Mouse (Mus musculus): ENCODE measurements around the gene Nrg4. TPM values are rescaled to one million over a fixed set of nuclear protein-coding genes. Genes with fewer than 3 reads are reported as not detected.
"Not testable (repeated sequence)": the region's sequence is repeated elsewhere in the genome, so short reads cannot be mapped to it uniquely, and the experiment has no call there.

The Nrg4 gene
- polyA plus RNA-seq, 1 experiment from 2014 or later = 1.8 TPM

GRCm38 (mm10) chr9:55245057-55245750, 81.4 kb downstream of the Nrg4 start:
- not testable (repeated sequence) for H3K4me3 ChIP-seq; H3K9ac ChIP-seq (replicated peaks); H3K9me3 ChIP-seq; H3K4me2 ChIP-seq (replicated peaks); H3K27ac ChIP-seq (replicated peaks); ATAC-seq (replicated peaks); H3K27me3 ChIP-seq; H3K36me3 ChIP-seq; H3K4me1 ChIP-seq
- 93% methylated on average over 1 of the region's 1 CpGs for WGBS

GRCm38 (mm10) chr9:55244079-55244478, 82.6 kb downstream of the Nrg4 start:
- H3K9me3 ChIP-seq = no peaks in the 10 kb centered on the region
- H3K27ac ChIP-seq (replicated peaks) = no peak overlapping the region
- ATAC-seq (replicated peaks) = no peak
- H3K36me3 ChIP-seq = no peaks in the 10 kb centered on the region
- no peak overlapping the region for H3K9ac ChIP-seq (replicated peaks)
- no peaks in the 10 kb centered on the region for H3K4me1 ChIP-seq
- H3K27me3 ChIP-seq = no peaks in the 10 kb centered on the region
- no peak overlapping the region for H3K4me3 ChIP-seq
- WGBS = 78% methylated on average over 3 of the region's 3 CpGs
- H3K4me2 ChIP-seq (replicated peaks) = no peak overlapping the region

DNA sequence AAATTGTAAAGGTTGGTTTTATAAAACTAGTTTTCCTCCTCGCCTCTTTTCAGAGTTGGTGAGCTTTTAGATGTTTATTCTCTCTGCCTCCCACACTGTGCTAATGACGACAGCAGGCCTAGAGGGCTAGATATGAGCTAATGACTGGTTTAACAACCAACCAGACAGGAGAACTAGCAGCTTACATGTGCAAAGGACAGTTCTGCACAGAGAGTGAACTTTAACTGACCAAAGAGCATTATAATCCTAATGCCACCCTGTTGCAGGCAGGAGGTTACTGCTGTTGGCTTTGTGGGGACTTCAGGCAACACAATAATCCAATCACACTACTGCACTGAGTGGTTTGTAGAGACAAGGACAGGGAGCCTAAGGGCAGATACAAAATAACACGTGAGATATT, 83.4 kb downstream of the Nrg4 start:
- Histone ChIP-seq H3K4me3 (no peak overlapping the region), H3K9me3 (no peaks in the 10 kb centered on the region), H3K4me1 (no peaks in the 10 kb centered on the region), H3K27me3 (no peaks in the 10 kb centered on the region), H3K9ac (replicated peaks) (no peak overlapping the region), H3K27ac (replicated peaks) (no peak overlapping the region), H3K4me2 (replicated peaks) (no peak overlapping the region), H3K36me3 (no peaks in the 10 kb centered on the region)
- 78% methylated on average over 3 of the region's 3 CpGs for WGBS
- ATAC-seq (replicated peaks) = no peak

DNA sequence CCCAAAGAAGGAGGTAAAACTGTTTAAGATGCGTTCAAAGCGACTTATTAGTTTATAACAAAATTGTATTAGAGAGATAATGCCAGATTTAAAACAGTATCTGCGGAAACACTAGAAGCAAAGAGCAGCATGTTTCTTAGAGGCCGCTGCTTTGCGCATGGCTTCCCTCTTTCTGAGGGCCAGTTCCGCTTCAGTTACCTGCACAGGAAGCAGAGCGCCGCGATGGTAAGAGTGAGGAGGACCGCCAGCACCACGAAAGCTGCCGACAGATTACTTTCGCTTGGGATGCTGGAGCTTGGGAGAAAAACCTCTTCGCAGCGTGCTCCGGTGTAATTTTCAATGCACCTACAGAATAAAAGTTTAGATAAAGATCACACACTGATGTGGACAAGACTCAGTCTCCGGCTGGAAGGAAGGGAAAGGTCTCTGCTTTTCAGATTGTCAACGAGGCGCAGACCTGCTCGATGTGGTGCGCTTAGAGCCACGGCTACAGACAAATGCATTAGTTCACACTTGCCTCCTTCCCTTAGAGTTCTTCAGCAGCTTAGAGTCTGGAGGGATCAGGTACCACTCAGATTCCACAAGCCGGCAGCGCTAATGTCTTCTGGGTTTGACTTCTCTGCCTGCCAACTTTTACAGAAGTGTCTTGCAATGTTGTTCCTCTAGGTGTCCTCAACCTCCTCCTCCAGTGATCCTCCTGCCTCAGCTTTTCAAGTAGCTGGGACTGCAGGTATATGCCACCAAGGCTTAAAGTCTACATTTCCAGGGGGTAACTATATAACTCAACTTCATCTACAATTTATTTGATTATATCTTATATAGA, 84.6 kb downstream of the Nrg4 start:
- Histone ChIP-seq H3K27me3 (no peaks in the 10 kb centered on the region), H3K4me1 (no peaks in the 10 kb centered on the region), H3K27ac (replicated peaks) (no peak overlapping the region), H3K9ac (replicated peaks) (no peak overlapping the region), H3K4me3 (no peak overlapping the region), H3K9me3 (no peaks in the 10 kb centered on the region), H3K36me3 (no peaks in the 10 kb centered on the region), H3K4me2 (replicated peaks) (peak overlapping the region; percentile 30)
- 40% methylated on average over 24 of the region's 24 CpGs for WGBS
- ATAC-seq (replicated peaks) = no peak

GRCm38 (mm10) chr9:55240852-55241251, 85.8 kb downstream of the Nrg4 start:
- Histone ChIP-seq H3K4me1 (no peaks in the 10 kb centered on the region), H3K9me3 (no peaks in the 10 kb centered on the region), H3K4me2 (replicated peaks) (no peak overlapping the region), H3K9ac (replicated peaks) (no peak overlapping the region), H3K27me3 (no peaks in the 10 kb centered on the region), H3K4me3 (no peak overlapping the region), H3K27ac (replicated peaks) (no peak overlapping the region), H3K36me3 (no peaks in the 10 kb centered on the region)
- WGBS = 89% methylated on average over 5 of the region's 5 CpGs
- no peak for ATAC-seq (replicated peaks)

DNA sequence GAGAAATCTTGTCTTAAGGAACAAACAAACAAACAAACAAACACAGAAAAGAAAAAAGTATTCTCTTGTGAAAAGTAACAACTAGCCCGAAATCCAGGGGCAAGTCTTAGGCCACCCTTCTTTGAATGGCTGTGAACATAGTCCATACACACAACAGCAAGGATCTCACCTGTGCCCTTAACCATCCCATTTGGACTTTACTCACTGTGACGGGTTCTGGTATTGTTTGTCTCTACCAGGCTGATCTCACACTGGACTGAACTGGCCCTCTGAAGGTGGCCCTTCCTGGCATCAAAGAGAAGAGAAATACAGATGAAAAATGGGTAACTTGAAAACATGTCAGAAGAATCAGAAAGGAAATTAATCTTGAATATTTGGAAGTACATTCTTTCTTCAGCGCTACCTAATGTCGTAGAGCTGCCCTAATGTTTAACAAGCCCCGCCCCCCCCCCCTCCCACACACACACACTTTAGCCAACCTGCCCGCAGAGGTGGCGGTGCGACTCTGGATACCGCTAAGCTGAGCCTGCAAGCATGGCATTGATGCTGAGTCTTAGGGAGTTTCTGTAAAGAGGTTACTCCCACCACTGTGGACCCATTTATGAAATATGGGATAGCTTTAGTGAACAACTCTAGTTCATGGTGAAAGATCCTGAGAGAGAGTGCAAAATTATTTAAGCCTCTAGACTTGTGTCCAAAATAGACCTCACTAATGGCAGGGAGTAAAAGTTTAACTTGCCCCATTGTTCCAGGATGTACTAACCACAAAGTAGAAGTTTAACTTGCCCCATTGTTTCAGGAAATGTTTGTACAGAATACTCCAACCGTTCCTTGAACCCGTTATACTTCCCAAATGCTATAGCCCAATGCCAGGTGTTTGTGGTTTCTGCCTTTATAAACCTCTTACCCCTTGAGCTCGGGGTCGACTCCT, 90.1 kb downstream of the Nrg4 start:
- Histone ChIP-seq H3K4me3 (no peak overlapping the region), H3K4me1 (no peaks in the 10 kb centered on the region), H3K36me3 (no peaks in the 10 kb centered on the region), H3K4me2 (replicated peaks) (no peak overlapping the region), H3K27me3 (no peaks in the 10 kb centered on the region), H3K9ac (replicated peaks) (no peak overlapping the region), H3K27ac (replicated peaks) (no peak overlapping the region), H3K9me3 (no peaks in the 10 kb centered on the region)
- no peak for ATAC-seq (replicated peaks)
- WGBS = 76% methylated on average over 13 of the region's 13 CpGs

DNA sequence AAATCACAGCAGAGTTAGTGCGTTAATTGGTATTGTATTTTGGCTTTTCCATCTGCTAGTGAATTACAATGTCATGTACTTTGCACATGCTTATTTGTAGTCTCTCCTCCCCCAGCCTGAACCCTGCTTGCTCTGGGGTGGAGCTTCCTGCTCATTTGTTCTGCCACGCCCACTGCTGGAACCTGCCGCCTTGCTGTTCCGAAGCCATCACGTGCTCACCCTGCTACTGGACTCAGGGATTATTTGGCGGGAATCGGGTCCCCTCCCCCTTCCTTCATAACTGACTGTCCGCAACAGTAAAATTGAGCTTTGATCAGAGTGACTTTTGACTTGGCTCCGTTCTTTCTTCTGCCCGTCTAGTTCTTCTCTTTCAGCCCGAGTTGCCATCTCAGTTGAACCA, 93.6 kb downstream of the Nrg4 start:
- 74% methylated on average over 11 of the region's 11 CpGs for WGBS
- H3K36me3 ChIP-seq, H3K4me1 ChIP-seq: not testable (repeated sequence)

GRCm38 (mm10) chr9:55232586-55232985, 94.1 kb downstream of the Nrg4 start:
- no peaks in the 10 kb centered on the region for H3K4me1 ChIP-seq
- no peak for ATAC-seq (replicated peaks)
- WGBS = 92% methylated on average over 7 of the region's 7 CpGs

More for the DNA sequence above, 93.6 kb downstream of the Nrg4 start:
- not testable (repeated sequence) for H3K9ac ChIP-seq (replicated peaks); ATAC-seq (replicated peaks); H3K4me2 ChIP-seq (replicated peaks); H3K27ac ChIP-seq (replicated peaks); H3K4me3 ChIP-seq; H3K9me3 ChIP-seq; H3K27me3 ChIP-seq

DNA sequence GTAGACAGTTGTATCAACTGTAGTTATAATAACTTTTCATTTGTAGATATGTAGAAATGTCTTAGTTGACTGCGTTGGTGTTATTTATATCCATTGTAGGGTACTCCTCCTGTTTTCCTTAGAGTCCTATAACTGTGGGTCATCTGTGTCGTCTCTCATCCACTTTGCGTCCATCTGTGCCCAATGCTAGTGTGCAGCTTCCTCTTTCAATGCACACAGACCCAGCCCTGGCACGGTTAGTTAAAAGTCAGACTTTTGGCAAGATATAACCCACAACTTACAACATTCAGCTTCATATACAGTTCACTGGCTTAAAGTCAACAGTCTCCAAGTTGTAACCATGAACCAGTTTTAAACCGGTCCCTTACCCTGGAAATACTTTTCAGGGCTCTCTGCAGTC, 94.5 kb downstream of the Nrg4 start:
- no peaks in the 10 kb centered on the region for H3K27me3 ChIP-seq
- H3K4me3 ChIP-seq = no peak overlapping the region
- H3K36me3 ChIP-seq = no peaks in the 10 kb centered on the region
- no peak overlapping the region for H3K9ac ChIP-seq (replicated peaks)
- H3K27ac ChIP-seq (replicated peaks) = no peak overlapping the region
- no peaks in the 10 kb centered on the region for H3K9me3 ChIP-seq
- WGBS = 88% methylated on average over 5 of the region's 5 CpGs
- ATAC-seq (replicated peaks) = no peak
- no peaks in the 10 kb centered on the region for H3K4me1 ChIP-seq
- no peak overlapping the region for H3K4me2 ChIP-seq (replicated peaks)

More at GRCm38 (mm10) chr9:55232586-55232985, 94.1 kb downstream of the Nrg4 start:
- Histone ChIP-seq H3K4me3 (no peak overlapping the region), H3K9ac (replicated peaks) (no peak overlapping the region), H3K27me3 (no peaks in the 10 kb centered on the region), H3K9me3 (no peaks in the 10 kb centered on the region), H3K27ac (replicated peaks) (no peak overlapping the region), H3K4me2 (replicated peaks) (no peak overlapping the region), H3K36me3 (no peaks in the 10 kb centered on the region)

- ATAC-seq (replicated peaks) = no peak
- no peak overlapping the region for H3K4me3 ChIP-seq
- no peak overlapping the region for H3K9ac ChIP-seq (replicated peaks)
- no peak overlapping the region for H3K4me2 ChIP-seq (replicated peaks)
- no peaks in the 10 kb centered on the region for H3K4me1 ChIP-seq
- 71% methylated on average over 6 of the region's 6 CpGs for WGBS
- H3K27ac ChIP-seq (replicated peaks) = no peak overlapping the region
- H3K9me3 ChIP-seq = no peaks in the 10 kb centered on the region
- no peaks in the 10 kb centered on the region for H3K27me3 ChIP-seq
- H3K36me3 ChIP-seq = no peaks in the 10 kb centered on the region
Observed at GRCm38 (mm10) chr9:55231544-55231943, 95.1 kb downstream of the Nrg4 start.

DNA sequence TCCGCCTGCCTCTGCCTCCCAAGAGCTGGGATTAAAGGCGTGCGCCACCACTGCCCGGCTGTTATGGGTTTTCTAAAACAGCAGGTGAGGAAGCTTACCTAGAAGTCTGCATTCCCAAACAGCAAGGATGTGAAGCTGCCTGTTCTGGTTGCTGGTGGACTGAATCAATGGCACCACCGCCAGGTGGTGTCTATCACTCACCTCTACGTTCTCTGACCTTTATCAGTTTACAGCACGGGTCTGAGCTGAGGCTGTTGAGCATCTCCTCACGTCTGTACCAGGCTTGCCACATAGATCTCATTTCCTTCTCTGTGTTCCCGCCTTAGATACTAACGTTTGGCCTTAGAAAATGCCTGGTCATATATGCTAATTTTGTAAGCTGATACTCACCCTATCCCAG, 97.6 kb downstream of the Nrg4 start:
- Histone ChIP-seq H3K4me2 (replicated peaks) (no peak overlapping the region), H3K27ac (replicated peaks) (no peak overlapping the region), H3K27me3 (no peaks in the 10 kb centered on the region), H3K36me3 (peaks cover 13% of the 10 kb centered on the region), H3K9me3 (no peaks in the 10 kb centered on the region), H3K4me1 (no peaks in the 10 kb centered on the region), H3K9ac (replicated peaks) (no peak overlapping the region), H3K4me3 (no peak overlapping the region)
- no peak for ATAC-seq (replicated peaks)
- WGBS = 74% methylated on average over 10 of the region's 10 CpGs

DNA sequence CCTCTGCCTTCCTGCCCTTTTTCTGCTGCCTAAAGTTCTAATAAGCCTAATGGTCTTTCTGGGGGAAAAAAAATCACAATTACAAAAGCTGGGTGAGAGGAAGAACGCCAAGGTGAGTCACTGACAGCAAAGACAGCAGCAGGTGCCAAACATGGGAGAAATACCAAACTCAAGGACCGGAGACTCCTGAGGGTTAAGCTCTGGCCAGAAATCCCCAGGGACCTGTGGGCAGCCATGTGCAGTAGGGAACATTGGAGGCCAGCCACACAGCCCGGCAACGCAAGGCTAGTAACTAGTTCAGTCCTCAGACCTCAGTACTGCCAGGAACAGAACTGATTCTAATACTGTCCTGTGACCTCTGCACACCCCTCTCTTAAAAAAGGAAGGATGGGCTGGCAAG, 98.5 kb downstream of the Nrg4 start:
- no peaks in the 10 kb centered on the region for H3K4me1 ChIP-seq
- H3K9me3 ChIP-seq = no peaks in the 10 kb centered on the region
- peaks cover 20% of the 10 kb centered on the region for H3K36me3 ChIP-seq
- H3K4me3 ChIP-seq = no peak overlapping the region
- no peaks in the 10 kb centered on the region for H3K27me3 ChIP-seq
- H3K9ac ChIP-seq (replicated peaks) = no peak overlapping the region
- no peak overlapping the region for H3K27ac ChIP-seq (replicated peaks)
- 96% methylated on average over 4 of the region's 4 CpGs for WGBS
- no peak overlapping the region for H3K4me2 ChIP-seq (replicated peaks)
- no peak for ATAC-seq (replicated peaks)

Data from forebrain, embryonic 15.5 days (tissue).